Mouse (Mus musculus) brain, embryonic 14.5 days (tissue): ENCODE measurements at regions not wholly inside any gene's neighbourhood (a gene's known extent, or its start where the extent isn't known, plus 50 kb on each side); places are given as distances from the start of the nearest gene placed in this dataset.
"Not testable (repeated sequence)": the region's sequence is repeated elsewhere in the genome, so short reads cannot be mapped to it uniquely, and the experiment has no call there.

Source experiments
- CTCF ChIP-seq: fragments of 200-500 bp; IDR thresholded peaks from 2 replicates; pipeline ENCODE4 v1.5.1; 2012; ENCODE audit warnings: inconsistent platforms, mild to moderate bottlenecking, moderate library complexity, borderline replicate concordance; ENCODE audit not compliant: insufficient read depth, insufficient read length; ENCODE audit errors: extremely low read depth
- POLR2A ChIP-seq: fragments of 200-500 bp; IDR thresholded peaks from 2 replicates; pipeline ENCODE4 v1.6.1; 2012; ENCODE audit warnings: mild to moderate bottlenecking, inconsistent platforms, borderline replicate concordance; ENCODE audit not compliant: poor library complexity, insufficient read depth, insufficient read length, severe bottlenecking; ENCODE audit errors: extremely low read depth

GRCm38 (mm10) chr1:48708606-48709005, 1816.0 kb upstream of the Slc39a10 start:
- TF ChIP-seq CTCF, POLR2A: not testable (repeated sequence)
